Mouse (Mus musculus) gastrocnemius, postnatal 4 days (tissue): ENCODE measurements around the gene Tmem262. TPM values are rescaled to one million over a fixed set of nuclear protein-coding genes. Genes with fewer than 3 reads are reported as not detected.
A peak's percentile ranks its signal among the peaks of the same experiment; 100 is the strongest.

Experiments used
- DNase-seq, 2 experiments: peaks; one replicate each; pipeline ENCODE4 v3.0.0; 2021 to 2022; ENCODE audit warnings: low spot score in 2 of 2, mixed read lengths in 2 of 2
- total RNA-seq, 2 experiments: library from RNA; stranded (reverse); gene quantifications; 2 replicates each; pipeline ENCODE4 v1.2.3; 2021

The Tmem262 gene
- total RNA-seq, 2 experiments from 2014 or later: not detected

- no peak for DNase-seq
Measured at GRCm38 (mm10) chr19:6097847-6098246, 18.0 kb downstream of the Tmem262 start.

DNA sequence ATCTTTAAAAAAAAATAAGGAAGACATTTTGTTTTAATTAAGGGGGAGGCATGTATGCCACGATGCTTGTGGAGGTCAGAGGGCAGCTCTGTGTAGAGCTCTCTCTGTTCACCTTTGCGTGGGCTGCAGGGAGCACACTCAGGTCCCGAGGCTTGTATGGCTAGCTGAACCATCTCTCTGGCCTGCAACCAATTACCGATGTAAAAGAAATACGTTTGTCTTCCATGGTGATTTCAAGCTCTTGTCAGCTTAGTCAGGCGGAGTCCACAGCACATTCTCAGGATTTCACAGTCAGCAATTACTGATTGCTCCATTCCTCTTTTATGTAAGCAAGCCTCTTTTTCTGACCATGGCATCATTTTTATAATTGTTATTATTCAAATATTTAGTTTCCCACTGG lies 21.4 kb downstream of the Tmem262 start:
- no peak for DNase-seq

DNA sequence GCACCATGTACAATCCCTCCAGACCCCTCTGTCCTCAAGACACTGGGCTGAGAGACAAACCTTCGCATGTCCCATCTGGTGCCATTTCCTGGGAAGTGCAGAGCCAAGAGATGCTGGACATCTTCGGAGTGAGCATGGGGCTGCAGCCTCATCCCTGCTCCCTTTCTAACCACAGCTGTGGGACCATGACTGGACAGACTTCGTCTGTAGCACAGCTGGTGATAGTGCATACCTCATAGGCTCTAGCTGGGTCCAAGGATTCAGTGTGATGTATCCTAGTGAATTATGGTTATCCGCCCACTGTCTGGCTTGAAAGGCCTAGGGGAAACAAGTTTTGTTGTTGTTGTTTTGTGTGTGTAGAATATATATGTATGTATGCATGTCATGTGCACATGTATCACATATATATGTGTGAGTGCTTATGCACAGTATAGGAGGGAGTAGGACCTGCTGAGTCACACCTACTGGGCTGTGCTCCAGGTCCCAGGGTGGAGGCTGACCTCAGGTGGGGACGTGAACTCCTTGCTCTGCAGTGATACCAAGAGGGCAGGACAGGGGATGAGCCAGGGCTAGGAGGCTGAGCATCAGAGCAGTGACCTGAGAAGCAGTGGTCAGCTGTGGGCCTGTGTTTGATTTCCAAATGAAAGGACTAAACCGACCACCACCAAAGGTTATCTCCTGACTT lies 22.5 kb downstream of the Tmem262 start:
- no peak for DNase-seq

DNA sequence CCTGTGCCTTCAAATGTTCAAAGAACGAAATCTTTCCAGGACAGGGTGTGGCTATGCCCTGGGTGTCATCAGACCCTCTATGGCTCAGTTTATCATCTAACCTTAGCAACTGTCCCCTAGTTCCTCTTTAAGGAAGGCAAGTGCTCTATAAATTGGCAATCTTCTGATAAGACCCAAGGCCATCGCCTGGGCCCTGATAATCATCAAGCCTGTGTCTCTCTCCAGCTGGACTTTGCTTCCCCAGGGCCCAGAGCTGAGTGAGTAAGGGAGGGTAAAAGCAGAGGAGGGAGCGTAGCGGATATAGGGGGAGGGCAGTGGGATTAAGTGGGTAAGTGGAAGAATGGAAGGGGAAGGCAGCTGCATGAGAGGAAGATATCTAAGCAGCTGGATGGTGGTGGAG lies 24.6 kb downstream of the Tmem262 start:
- no peak for DNase-seq

DNA sequence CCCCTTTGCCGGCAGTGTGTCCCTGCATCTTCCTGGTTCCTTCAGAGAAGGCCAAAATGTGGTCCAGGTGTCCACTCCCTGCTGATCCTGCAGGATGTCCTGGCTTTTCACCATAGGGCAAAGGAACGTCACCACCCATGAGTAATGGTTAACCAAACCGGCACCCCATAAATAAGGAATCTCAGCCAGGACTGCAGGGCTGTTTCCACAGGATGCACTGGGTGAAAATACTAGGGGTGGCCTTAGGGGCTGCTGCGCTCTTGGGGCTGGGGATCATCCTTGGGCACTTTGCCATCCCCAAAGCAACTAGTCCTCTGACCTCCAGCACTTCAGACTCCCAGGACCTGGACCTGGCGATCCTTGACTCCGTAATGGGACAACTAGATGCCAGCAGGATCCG lies 25.8 kb downstream of the Tmem262 start, which contains the start of gene Naaladl1:
Gene Naaladl1, plus strand, starts transcription at position 197 of the 400 bp plus-strand sequence.
- DNase-seq: no peak

DNA sequence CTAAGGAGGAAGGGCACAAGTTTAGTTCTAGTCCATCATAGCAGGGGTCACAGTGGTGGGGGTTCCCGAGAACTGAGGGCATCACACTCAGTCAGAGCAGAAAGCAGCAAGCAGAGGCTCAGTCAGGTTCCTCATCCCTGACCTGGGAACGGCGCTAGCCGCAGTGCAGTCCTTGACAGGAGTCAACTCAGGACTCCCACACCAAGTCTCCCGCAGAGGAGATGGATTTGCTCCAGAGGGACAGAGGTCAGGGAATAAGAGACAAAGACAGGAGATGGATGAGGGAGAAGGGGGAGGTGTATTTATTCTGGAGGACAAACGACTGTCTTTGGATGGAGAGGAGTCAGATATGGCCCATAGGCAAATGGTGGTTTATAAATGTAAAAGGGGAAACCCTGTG lies 33.3 kb downstream of the Tmem262 start:
- no peak for DNase-seq

- no peak for DNase-seq
Measured at GRCm38 (mm10) chr19:6116113-6116850, 36.4 kb downstream of the Tmem262 start.

DNA sequence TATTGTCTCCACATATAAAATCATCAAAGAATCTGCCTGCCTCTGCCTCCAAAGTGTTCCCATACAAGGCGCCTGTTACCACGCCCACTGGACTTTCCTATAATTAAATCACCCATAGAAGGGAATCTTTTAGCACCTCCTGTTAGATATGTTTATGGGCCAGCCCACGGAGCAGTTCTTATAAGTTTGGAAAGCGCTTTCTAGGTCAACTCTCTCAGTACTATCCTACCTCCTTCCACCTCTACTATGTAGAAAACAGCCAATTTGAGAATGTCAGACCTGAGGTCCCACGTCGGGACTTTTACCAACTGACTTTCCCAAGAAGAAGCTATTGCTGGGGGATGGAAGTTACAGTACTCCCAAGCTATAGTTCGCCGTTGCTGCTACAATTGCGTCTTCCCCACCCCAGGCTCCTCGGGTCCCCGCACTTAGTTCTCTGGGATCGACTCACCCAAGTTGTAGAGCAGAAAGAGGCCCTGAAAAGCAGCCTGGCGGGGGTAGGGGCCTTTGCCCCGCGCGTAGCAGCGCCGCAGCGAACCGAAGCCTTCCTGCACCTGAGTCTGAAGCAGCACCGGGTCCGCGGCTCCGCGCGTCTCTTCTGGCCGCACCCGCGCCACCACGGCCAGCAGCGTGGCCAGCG lies 37.6 kb downstream of the Tmem262 start:
- DNase-seq: no peak

DNA sequence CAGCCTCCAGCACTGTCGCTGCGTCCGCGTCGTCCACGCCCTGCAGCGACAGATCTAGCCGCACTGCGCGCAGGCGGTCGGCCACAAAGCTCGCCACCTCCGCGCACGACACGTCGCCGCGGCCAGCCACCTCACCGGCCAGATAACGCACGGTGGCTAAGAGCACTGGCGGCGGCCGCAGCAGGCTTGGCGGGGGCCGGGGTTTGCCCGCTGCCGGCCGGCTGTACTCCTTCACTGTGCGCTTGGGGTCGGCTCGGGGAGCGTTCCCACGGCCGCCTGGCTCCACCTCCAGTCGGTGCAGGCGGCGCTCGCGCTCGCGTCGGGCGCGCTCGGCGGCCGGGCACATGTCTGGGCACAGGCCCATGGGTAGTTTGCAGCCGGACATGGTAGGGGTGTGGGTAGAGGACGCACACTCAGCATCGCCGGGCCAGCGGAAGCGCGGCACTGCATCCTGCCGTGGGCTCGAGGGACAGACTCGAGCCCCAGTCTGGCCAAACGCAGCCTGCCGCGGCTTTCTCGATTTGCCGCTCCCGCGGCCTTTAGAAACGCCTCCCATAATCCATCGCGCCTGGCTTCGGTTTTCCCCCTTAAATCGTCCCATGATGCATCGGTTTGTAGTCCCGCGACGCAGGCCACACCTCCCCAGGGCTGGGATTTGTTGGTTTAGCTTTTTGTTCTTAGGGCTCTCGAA lies 38.3 kb downstream of the Tmem262 start, which contains the start of gene Sac3d1:
Gene Sac3d1, minus strand, starts transcription at position 665 of the 691 bp plus-strand sequence.
- peak; percentile 65 to 87 for DNase-seq

GRCm38 (mm10) chr19:6118677-6119185 lies 38.9 kb downstream of the Tmem262 start:
- DNase-seq: no peak

- no peak for DNase-seq
Measured at GRCm38 (mm10) chr19:6121761-6122160, 41.9 kb downstream of the Tmem262 start.

GRCm38 (mm10) chr19:6123330-6123729 lies 43.5 kb downstream of the Tmem262 start:
- DNase-seq: no peak

- DNase-seq: no peak
Measured at GRCm38 (mm10) chr19:6124898-6125297, 45.1 kb downstream of the Tmem262 start.

DNA sequence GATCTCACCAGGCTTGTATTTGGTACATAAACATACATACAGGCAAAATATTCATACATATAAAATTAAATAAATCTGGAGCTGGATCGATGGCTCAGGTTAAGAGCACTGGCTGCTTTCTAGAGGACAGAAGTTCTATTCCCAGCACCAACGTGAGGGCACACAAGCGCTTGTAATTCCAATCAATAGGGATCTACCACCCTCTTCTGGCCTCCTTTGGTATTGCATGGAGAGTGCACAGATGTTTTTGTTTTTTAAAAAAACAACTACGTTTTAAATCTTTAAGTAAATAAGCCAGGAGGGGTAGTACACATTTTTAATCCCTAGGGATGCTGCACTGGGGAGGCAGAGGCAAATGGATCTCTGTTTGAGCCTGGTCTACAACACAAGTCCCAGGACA lies 46.5 kb downstream of the Tmem262 start:
- peak in 1 of 2 experiments; percentile 34 for DNase-seq

- no peak for DNase-seq
Measured at GRCm38 (mm10) chr19:6126789-6127580, 47.2 kb downstream of the Tmem262 start.

DNA sequence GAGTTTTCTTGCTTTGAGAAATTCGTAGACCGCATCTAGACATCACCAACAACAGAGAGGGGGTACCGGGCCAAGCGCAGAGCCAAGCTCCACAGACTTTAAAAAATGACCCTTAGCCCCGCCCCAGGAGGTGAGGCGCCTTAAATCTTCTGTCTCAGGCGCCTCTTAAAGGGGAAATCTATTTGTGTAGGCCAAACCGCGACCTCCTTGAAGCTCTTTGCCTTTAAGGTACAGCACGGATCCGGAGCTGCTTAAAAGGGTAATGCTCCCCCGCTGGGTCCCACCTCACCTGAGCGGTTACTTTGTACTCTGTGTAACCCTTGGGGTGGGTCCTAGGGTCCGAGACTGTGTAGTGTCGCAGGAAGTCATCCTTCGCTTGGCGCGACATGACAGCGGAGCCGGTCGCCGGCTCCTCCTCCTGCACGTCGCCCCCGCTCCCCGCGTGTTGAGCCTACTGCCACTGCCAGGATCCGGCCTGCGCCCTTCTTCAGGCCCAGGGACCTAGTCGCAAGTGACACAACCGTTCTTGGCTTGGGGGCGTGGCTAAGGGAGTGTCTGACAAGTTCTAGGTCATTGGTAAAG lies 48.0 kb downstream of the Tmem262 start, which contains the start of gene Snx15:
Gene Snx15, minus strand, starts transcription at position 545 of the 582 bp plus-strand sequence.
- DNase-seq: peak; percentile 74 to 92
